Mouse (Mus musculus) kidney, postnatal 4 days (tissue): ENCODE data around the gene Gpc4.
A peak's percentile ranks its signal among the peaks of the same experiment; 100 is the strongest.

Experiments used
- DNase-seq, 2 experiments: peaks; one replicate each; pipeline ENCODE4 v3.0.0; 2021; ENCODE audit warnings: mixed read lengths in 2 of 2

Gene Gpc4

GRCm38 (mm10) chrX:52145563-52145962 is 19.5 kb downstream of the Gpc4 start:
- DNase-seq = no peak

- DNase-seq = no peak
These were observed 20.6 kb downstream of the Gpc4 start for GRCm38 (mm10) chrX:52144491-52144890.

- no peak for DNase-seq
These were observed 24.7 kb downstream of the Gpc4 start for GRCm38 (mm10) chrX:52140316-52140715.

GRCm38 (mm10) chrX:52138461-52139075 is 26.5 kb downstream of the Gpc4 start:
- DNase-seq = no peak

- DNase-seq = no peak
These were observed 27.0 kb downstream of the Gpc4 start for GRCm38 (mm10) chrX:52138033-52138432.

- no peak for DNase-seq
These were observed 28.5 kb downstream of the Gpc4 start for GRCm38 (mm10) chrX:52136525-52136924.

- DNase-seq = no peak
These were observed 35.4 kb downstream of the Gpc4 start for GRCm38 (mm10) chrX:52129604-52130003.

GRCm38 (mm10) chrX:52128794-52129193 is 36.3 kb downstream of the Gpc4 start:
- no peak for DNase-seq

- no peak for DNase-seq
These were observed 51.4 kb downstream of the Gpc4 start for GRCm38 (mm10) chrX:52113651-52114050.

GRCm38 (mm10) chrX:52109663-52110062 is 55.4 kb downstream of the Gpc4 start:
- no peak for DNase-seq

- DNase-seq = no peak
These were observed 56.1 kb downstream of the Gpc4 start for GRCm38 (mm10) chrX:52108966-52109365.

GRCm38 (mm10) chrX:52103771-52104170 is 61.3 kb downstream of the Gpc4 start:
- no peak for DNase-seq

- DNase-seq = no peak
These were observed 63.1 kb downstream of the Gpc4 start for GRCm38 (mm10) chrX:52101940-52102339.

- DNase-seq = no peak
These were observed 63.6 kb downstream of the Gpc4 start for GRCm38 (mm10) chrX:52101445-52101844.

- peak; percentile 37 to 61 for DNase-seq
These were observed 77.2 kb downstream of the Gpc4 start for GRCm38 (mm10) chrX:52087726-52088348.

GRCm38 (mm10) chrX:52086885-52087573 is 78.0 kb downstream of the Gpc4 start:
- DNase-seq = no peak

- DNase-seq = no peak
These were observed 81.5 kb downstream of the Gpc4 start for GRCm38 (mm10) chrX:52083557-52083956.

GRCm38 (mm10) chrX:52072410-52072809 is 92.6 kb downstream of the Gpc4 start:
- no peak for DNase-seq

GRCm38 (mm10) chrX:52053416-52053815 is 111.6 kb downstream of the Gpc4 start:
- DNase-seq = peak in 1 of 2 experiments; percentile 22

- DNase-seq = peak; percentile 57 to 65
These were observed 113.0 kb downstream of the Gpc4 start for GRCm38 (mm10) chrX:52052011-52052410.

GRCm38 (mm10) chrX:52050941-52051340 is 114.1 kb downstream of the Gpc4 start:
- DNase-seq = no peak

- DNase-seq = no peak
These were observed 125.2 kb downstream of the Gpc4 start for GRCm38 (mm10) chrX:52039875-52040274.

GRCm38 (mm10) chrX:52030146-52030545 is 134.9 kb downstream of the Gpc4 start:
- no peak for DNase-seq

GRCm38 (mm10) chrX:52017660-52018059 is 147.4 kb downstream of the Gpc4 start:
- peak; percentile 20 to 47 for DNase-seq
